Mouse (Mus musculus) induced T-regulatory cell, adult 2 months (primary cell): ENCODE results near the gene Shb.
"Not testable (repeated sequence)": the region's sequence is repeated elsewhere in the genome, so short reads cannot be mapped to it uniquely, and the experiment has no call there.

ENCODE experiments used
- DNase-seq: peaks from one replicate; pipeline ENCODE4 v3.0.0-alpha.2; 2012; ENCODE audit warnings: low read depth

Shb gene

DNA sequence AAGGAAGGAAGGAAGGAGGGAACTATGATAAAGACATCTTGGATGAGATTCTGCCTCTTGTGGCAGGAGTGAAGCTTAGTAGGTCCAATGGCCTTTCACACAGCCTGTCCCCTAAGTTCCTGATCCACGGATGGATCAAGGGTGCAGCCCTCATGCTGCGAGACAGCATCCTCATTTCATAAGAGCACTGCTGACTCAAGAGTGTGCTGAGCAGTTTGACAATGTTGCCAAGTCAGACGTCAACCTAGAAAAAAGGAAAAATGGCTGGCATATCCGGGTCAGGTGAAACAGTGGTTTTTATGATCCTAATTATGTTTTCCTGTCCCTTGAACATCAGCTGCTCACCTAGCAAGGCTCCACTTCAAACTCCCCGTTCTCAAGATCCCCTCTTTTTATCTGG is 138.6 kb downstream of the Shb start:
- no peak for DNase-seq

- DNase-seq = no peak
These were observed 139.3 kb downstream of the Shb start for GRCm38 (mm10) chr4:45392994-45393393.

DNA sequence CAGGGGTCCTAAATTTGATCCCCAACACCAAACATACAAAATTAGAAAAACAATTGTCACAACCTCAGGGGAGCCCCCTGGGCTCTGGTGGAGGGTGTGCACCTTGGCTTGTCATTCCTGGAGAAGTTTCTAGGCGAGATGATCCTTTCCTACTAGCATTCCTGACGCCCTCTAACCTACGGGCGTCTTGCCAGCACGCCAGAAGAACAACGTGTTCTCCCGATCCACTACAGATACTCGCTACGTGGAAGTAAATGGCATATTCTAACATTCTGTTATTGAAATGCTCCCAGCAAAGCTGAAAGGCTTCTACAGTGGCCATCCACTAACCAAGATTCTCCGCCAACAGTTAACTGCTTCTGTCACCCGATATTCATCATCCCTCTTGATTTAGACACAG is 139.7 kb downstream of the Shb start:
- no peak for DNase-seq

GRCm38 (mm10) chr4:45392099-45392498 is 140.2 kb downstream of the Shb start:
- DNase-seq = no peak

DNA sequence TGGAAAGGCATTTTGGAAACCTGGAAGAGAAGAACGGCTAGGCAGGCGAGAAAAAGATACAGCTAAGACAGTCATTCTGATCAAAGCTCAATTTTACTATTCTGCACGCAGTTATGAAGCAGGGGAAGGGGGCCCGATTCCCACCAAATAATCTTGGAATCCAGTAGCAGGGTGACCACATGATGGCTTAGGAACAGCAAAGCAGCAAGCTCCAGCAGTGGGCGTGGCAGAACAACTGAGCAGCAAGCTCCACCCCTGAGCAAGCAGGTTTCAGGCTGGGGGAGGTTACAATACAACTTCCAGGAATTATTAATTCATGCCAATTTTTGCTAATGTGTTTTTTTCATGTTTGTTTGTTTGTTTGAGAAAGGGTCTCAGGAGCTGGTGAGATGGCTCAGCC is 145.0 kb downstream of the Shb start:
- not testable (repeated sequence) for DNase-seq

- not testable (repeated sequence) for DNase-seq
These were observed 150.1 kb downstream of the Shb start for GRCm38 (mm10) chr4:45382133-45382532.

DNA sequence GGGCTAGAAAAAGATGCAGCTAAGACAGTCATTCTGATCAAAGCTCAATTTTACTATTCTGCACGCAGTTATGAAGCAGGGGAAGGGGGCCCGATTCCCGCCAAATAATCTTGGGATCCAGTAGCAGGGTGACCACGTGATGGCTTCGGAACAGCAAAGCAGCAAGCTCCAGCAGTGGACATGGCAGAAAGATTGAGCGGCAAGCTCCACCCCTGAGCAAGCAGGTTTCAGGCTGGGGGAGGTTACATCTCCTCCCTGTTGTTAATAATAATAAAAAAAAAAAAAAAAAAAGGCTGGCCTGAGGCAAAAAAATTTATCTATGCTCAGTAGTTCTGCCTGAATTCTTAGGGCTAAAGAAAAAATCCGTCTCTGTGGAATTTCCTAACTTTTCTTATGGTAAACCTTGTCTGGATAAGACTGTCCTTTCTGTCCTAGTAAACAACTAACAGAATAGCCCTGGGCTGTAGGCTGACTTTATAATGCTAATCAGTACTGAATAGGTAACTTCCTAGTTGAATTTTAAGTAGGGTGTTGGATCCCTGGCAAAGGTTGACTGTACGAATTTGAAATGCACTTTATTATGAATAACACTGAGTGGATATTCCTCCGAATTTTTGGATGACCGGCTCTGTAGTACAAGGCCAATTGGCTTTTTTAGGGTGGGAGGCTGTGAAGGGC is 151.2 kb downstream of the Shb start:
- DNase-seq = not testable (repeated sequence)

DNA sequence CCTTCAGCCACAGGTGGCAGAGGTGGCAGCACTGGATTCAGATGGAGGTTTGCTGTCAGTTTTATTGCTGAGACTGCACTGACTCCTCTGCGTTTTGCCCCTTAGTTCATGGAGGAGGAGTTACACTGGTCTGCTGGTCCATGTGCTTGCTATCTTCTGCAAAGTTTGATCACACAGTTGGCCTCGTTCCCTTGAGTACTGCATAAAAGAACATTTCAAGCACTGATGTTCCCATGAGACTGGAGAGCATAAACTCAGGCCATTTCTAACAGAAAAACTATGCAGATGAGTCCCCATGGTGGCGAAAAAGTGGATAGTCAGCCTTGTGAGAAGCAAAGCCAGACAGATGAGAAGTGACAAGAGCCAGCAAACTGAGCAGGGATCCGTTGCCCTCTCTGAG is 155.7 kb downstream of the Shb start:
- DNase-seq = no peak

- DNase-seq = no peak
These were observed 157.4 kb downstream of the Shb start for GRCm38 (mm10) chr4:45374879-45375278.
